Mouse (Mus musculus) neural tube, postnatal 0 days (tissue): ENCODE results near the gene Pip5k1b. TPM values are rescaled to one million over a fixed set of nuclear protein-coding genes. Genes with fewer than 3 reads are reported as not detected.

ENCODE experiments used
- polyA plus RNA-seq: library from polyadenylated mRNA; unstranded; fragments of >200 nt; fragmentation: Nextera tagmentation; extraction: Ambion mirVana; gene quantifications from 2 replicates; pipeline ENCODE4 v1.2.1, GENCODE M21; 2015

The Pip5k1b gene
- 2.1 and 2.4 TPM in 2 replicates for polyA plus RNA-seq

GRCm38 (mm10) chr19:24555466-24555903, at the start of gene Pip5k1b:
TSS of gene Pip5k1b (minus strand) at chr19:24555872.

GRCm38 (mm10) chr19:24476929-24477882, 78.5 kb downstream of the Pip5k1b start, which contains the start of gene Fam122a:
TSS of gene Fam122a (minus strand) at chr19:24477356.

GRCm38 (mm10) chr19:24280601-24281228, 275.0 kb downstream of the Pip5k1b start, which contains the start of gene Fxn:
TSS of gene Fxn (minus strand) at chr19:24280605.

Other genes starting within 250 kb of the Pip5k1b start
- 57.8 and 74.0 TPM in 2 replicates for gene Fam122a, start 78.5 kb downstream of the Pip5k1b start, polyA plus RNA-seq
- gene Tmem252, start 118.1 kb upstream of the Pip5k1b start, polyA plus RNA-seq, result 2.8 and 2.9 TPM in 2 replicates